In the genomic region with DNA sequence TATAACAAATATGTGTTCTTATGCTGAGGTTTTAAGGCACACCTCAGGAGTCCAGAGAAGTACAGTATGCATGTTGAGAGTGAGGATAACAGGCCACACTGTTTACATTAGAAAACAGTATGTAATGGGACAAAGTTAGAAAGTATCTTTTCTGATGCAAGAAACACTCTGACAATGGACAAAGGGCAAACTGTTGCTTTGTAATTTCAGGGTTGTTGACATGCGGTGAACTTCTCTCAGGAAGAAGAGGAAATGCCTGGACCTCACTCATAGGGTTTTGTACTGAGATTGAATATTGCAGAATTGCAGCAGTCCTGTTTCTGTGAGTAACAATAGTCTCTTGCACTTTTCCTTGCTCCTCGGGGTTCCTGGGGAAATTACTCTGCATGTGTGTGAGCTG, we compare ENCODE assay signal across 8 mouse cellular contexts. TPM values are rescaled to one million over a fixed set of nuclear protein-coding genes. Genes with fewer than 3 reads are reported as not detected.
DNase-seq lines count a peak whose midpoint lies in the region; ATAC-seq and TF ChIP-seq lines count a peak whose summit lies in the region.
"Had no signal": no experiment of that assay in that cellular context is flagged by ENCODE, and none has a peak within 500 bp of the region (broad histone marks: within the 10 kb centered on the region; RNA-seq: fewer than 3 reads in every experiment).

No protein-coding gene starts in this region.

- WGBS in hindbrain, embryonic 11.5 days, result 47% methylated on average over 2 of the region's 2 CpGs
- WGBS in macrophage (ENCODE audit: missing documents), result 3% methylated on average over 2 of the region's 2 CpGs

- no peak for TF ChIP-seq CTCF in C2C12 (IDR thresholded peaks at IDR 0.05; ENCODE audit: control insufficient read depth, insufficient read depth, insufficient read length)
- TF ChIP-seq CTCF in MEL (IDR thresholded peaks at IDR 0.05 in 2 of 3, conservative IDR thresholded peaks at IDR 0.05 in 1 of 3; ENCODE audit: control insufficient read depth in 1 of 3, insufficient read depth in 1 of 3, low read depth in 2 of 3, low read length in 3 of 3, poor library complexity in 1 of 3, severe bottlenecking in 1 of 3), result no peak

- H3ac ChIP-seq in C2C12 (ENCODE audit: control insufficient read depth, insufficient read length, low read depth), result peak overlapping the region; percentile 23

- TF ChIP-seq POLR2A in MEL (IDR thresholded peaks at IDR 0.05; ENCODE audit: control insufficient read depth in 1 of 2, insufficient read depth in 1 of 2, low read depth in 1 of 2, low read length in 2 of 2, poor library complexity in 1 of 2), result no peak

- peak overlapping the region; percentile 53 for H3K4me2 ChIP-seq in hindbrain, embryonic 11.5 days (replicated peaks; ENCODE audit: low read depth, low read length)

- H3K4me1 ChIP-seq in MEL (ENCODE audit: control insufficient read depth in 1 of 2, insufficient read depth in 2 of 2, low read length in 2 of 2), result peaks cover 0 to 4% of the 10 kb centered on the region in 2 experiments; a peak in 2 of 4 replicates
- no peaks in the 10 kb centered on the region for H3K4me1 ChIP-seq in hindbrain, embryonic 11.5 days (replicated peaks; ENCODE audit: control insufficient read depth, insufficient read depth, low read length)

- H3K79me3 ChIP-seq in C2C12 (ENCODE audit: low read depth), result no peaks in the 10 kb centered on the region

- DNase-seq in MEL (ENCODE audit: low read depth, low spot score), result peak; percentile 16
- peak; percentile 8 for DNase-seq in hindbrain, embryonic 11.5 days (ENCODE audit: low spot score)
- no peak for DNase-seq in cerebellum, postnatal 10 days
- no peak for DNase-seq in left cerebral cortex, postnatal 10 days (ENCODE audit: extremely low spot score in 1 of 2, low spot score in 2 of 2)
- no peak for DNase-seq in urinary bladder, adult 18-20 months (ENCODE audit: low spot score in 2 of 2)

- H3K79me2 ChIP-seq in C2C12 (ENCODE audit: control insufficient read depth, insufficient read depth), result peaks cover 13% of the 10 kb centered on the region
- no peaks in the 10 kb centered on the region; the same call in 1 of the 2 replicates for H3K79me2 ChIP-seq in MEL (ENCODE audit: control insufficient read depth, insufficient read depth, low read length, poor library complexity)
- H3K79me2 ChIP-seq in macrophage (ENCODE audit: inconsistent target), result no peaks in the 10 kb centered on the region

- H3K9me3 ChIP-seq in MEL (replicated peaks; ENCODE audit: insufficient read depth, low read length), result no peaks in the 10 kb centered on the region
- H3K9me3 ChIP-seq in hindbrain, embryonic 11.5 days (ENCODE audit: control insufficient read depth, low read length), result no peaks in the 10 kb centered on the region

- no peak for TF ChIP-seq RAD21 in MEL (IDR thresholded peaks at IDR 0.05; ENCODE audit: low read depth, low read length)

- no peak overlapping the region for H3K4me3 ChIP-seq in C2C12 (ENCODE audit: insufficient read depth, poor library complexity, severe bottlenecking)
- peak overlapping the region; percentile 2 to 88; a peak in 3 of 4 replicates for H3K4me3 ChIP-seq in MEL (ENCODE audit: control insufficient read depth in 1 of 2, insufficient read depth in 1 of 2, low read depth in 2 of 2, low read length in 2 of 2)
- peak overlapping the region; percentile 64 for H3K4me3 ChIP-seq in hindbrain, embryonic 11.5 days (ENCODE audit: low read depth, low read length)
- H3K4me3 ChIP-seq in macrophage (ENCODE audit: inconsistent target), result peak overlapping the region; percentile 67

- peak overlapping the region; percentile 19; the same call in 1 of the 2 replicates for H3K9ac ChIP-seq in MEL (ENCODE audit: control insufficient read depth, low read depth, low read length, poor library complexity, severe bottlenecking)
- peak overlapping the region; percentile 87; the same call in 1 of the 2 replicates for H3K9ac ChIP-seq in hindbrain, embryonic 11.5 days (ENCODE audit: low read depth, low read length)

- intact Hi-C loops in left cerebral cortex, postnatal 10 days (cut with DNase I), result no loop called here

- H3K36me3 ChIP-seq in C2C12 (ENCODE audit: control insufficient read depth, insufficient read depth) (peaks cover 3% of the 10 kb centered on the region), MEL (ENCODE audit: control insufficient read depth in 1 of 2, insufficient read depth in 2 of 2, low read length in 2 of 2) (peaks cover 0 to 14% of the 10 kb centered on the region in 2 experiments; a peak in 2 of 4 replicates), macrophage (ENCODE audit: inconsistent target) (no peaks in the 10 kb centered on the region)
- H3K36me3 ChIP-seq in hindbrain, embryonic 11.5 days (ENCODE audit: control insufficient read depth, insufficient read depth, low read length), result no peaks in the 10 kb centered on the region

- H3K27me3 ChIP-seq in C2C12 (ENCODE audit: control insufficient read depth, insufficient read depth, insufficient read length) (no peaks in the 10 kb centered on the region), MEL (ENCODE audit: control insufficient read depth in 1 of 2, insufficient read depth in 2 of 2, low read length in 2 of 2) (no peaks in the 10 kb centered on the region)
- no peaks in the 10 kb centered on the region for H3K27me3 ChIP-seq in hindbrain, embryonic 11.5 days (ENCODE audit: control insufficient read depth, insufficient read depth, low read length)

- H3K27ac ChIP-seq in MEL (ENCODE audit: control insufficient read depth, low read depth, low read length), result no peak overlapping the region
- no peak overlapping the region for H3K27ac ChIP-seq in hindbrain, embryonic 11.5 days (ENCODE audit: low read depth, low read length)
- 0 out of 2 replicates have a peak overlapping the region, but pooled peaks have one; percentile 46 for H3K27ac ChIP-seq in macrophage

- TF ChIP-seq EP300 in MEL (IDR thresholded peaks at IDR 0.05; ENCODE audit: low read depth in 1 of 2, low read length in 2 of 2), result no peak

- ATAC-seq in hindbrain, embryonic 11.5 days (ENCODE audit: low FRiP score), result no peak

TF ChIP-seq in C2C12, 6 proteins besides CTCF, POLR2A, EP300 and RAD21 (continues in another document):
- TF ChIP-seq MYOG (IDR thresholded peaks at IDR 0.05; ENCODE audit: control insufficient read depth, extremely low read depth, insufficient read length), result no peak
- no peak for TF ChIP-seq USF1 (IDR thresholded peaks at IDR 0.05; ENCODE audit: low read depth)

TF ChIP-seq in MEL, 35 proteins besides CTCF, POLR2A, EP300 and RAD21 (continues in another document):
- no peak for TF ChIP-seq HCFC1 (IDR thresholded peaks at IDR 0.05; ENCODE audit: low read depth, low read length)
- TF ChIP-seq POLR2AphosphoS2 (IDR thresholded peaks at IDR 0.05; ENCODE audit: low read length), result no peak

RNA-seq across cellular contexts. Expression of gene Zfp760, which starts 0.9 kb away (rescaled TPM):
- polyA plus RNA-seq in C2C12 (2012; fragmentation: generic; extraction: Trizol) (0.46 TPM), MEL (2012; ENCODE audit: insufficient read depth in 1 of 2, insufficient read length in 2 of 2, low read depth in 1 of 2, low replicate concordance in 2 of 2, missing spikeins in 1 of 2) (1 to 10 TPM in 1 of 2 experiments, not detected in 1; 2.5 TPM), macrophage (2018) (1.8 to 2.9 TPM (median 2.7 TPM) in 3 replicates)
- total RNA-seq in MEL (2012; rRNA removed), result 2.2 and 2.5 TPM in 2 replicates
- polyA plus RNA-seq in hindbrain, embryonic 11.5 days (2014; fragmentation: Nextera tagmentation; extraction: Ambion mirVana), result 24.1 and 24.7 TPM in 2 replicates
- total RNA-seq in macrophage (2018; cell fraction: chromatin; rRNA removed), result 10 to 100 TPM in 5 of 26 experiments, 1 to 10 TPM in 20, under 1 TPM in 1; 0.50 to 15.8 (median 4.5) TPM
- 1 to 10 TPM in 15 of 26 experiments, under 1 TPM in 11; 0.33 to 2.9 (median 1.7) TPM for total RNA-seq in macrophage (2018; cell fraction: cytosol; rRNA removed)
- 10 to 100 TPM in 4 of 26 experiments, 1 to 10 TPM in 19, under 1 TPM in 3; 0.36 to 14.1 (median 4.0) TPM for total RNA-seq in macrophage (2018; cell fraction: nucleus; rRNA removed)
- total RNA-seq in left cerebral cortex, postnatal 10 days (2021), result 1 to 10 TPM; 9.1 to 9.2 TPM

RNA-seq across cellular contexts. Expression of gene Gm10226, which starts 16.7 kb away (rescaled TPM):
- polyA plus RNA-seq in C2C12 (2012; fragmentation: generic; extraction: Trizol) (not detected), MEL (2012; ENCODE audit: insufficient read depth in 1 of 2, insufficient read length in 2 of 2, low read depth in 1 of 2, low replicate concordance in 2 of 2, missing spikeins in 1 of 2) (1 to 10 TPM in 1 of 2 experiments, not detected in 1; 1.1 TPM), macrophage (2018) (7.3 to 39.8 TPM in 2 of 3 replicates, not detected in the other)
- total RNA-seq in MEL (2012; rRNA removed), result 2.0 and 3.2 TPM in 2 replicates
- polyA plus RNA-seq in hindbrain, embryonic 11.5 days (2014; fragmentation: Nextera tagmentation; extraction: Ambion mirVana), result 13.5 TPM in 2 replicates
- total RNA-seq in macrophage (2018; cell fraction: chromatin; rRNA removed), result 10 to 100 TPM in 12 of 26 experiments, not detected in 14; 11.9 to 29.8 (median 14.3) TPM
- total RNA-seq in macrophage (2018; cell fraction: cytosol; rRNA removed), result 10 to 100 TPM in 1 of 26 experiments, 1 to 10 TPM in 18, not detected in 7; 2.9 to 10.7 (median 6.2) TPM
- 10 to 100 TPM in 3 of 26 experiments, 1 to 10 TPM in 4, not detected in 19; 6.1 to 16.8 (median 9.3) TPM for total RNA-seq in macrophage (2018; cell fraction: nucleus; rRNA removed)
- 1 to 10 TPM; 4.9 to 8.5 TPM for total RNA-seq in left cerebral cortex, postnatal 10 days (2021)
- polyA plus RNA-seq: testis, adult 2 months had no signal

RNA-seq across cellular contexts. Expression of gene Zfp229, which starts 22.2 kb away (rescaled TPM):
- polyA plus RNA-seq in C2C12 (2012; fragmentation: generic; extraction: Trizol) (0.39 TPM), MEL (2012; ENCODE audit: insufficient read depth in 1 of 2, insufficient read length in 2 of 2, low read depth in 1 of 2, low replicate concordance in 2 of 2, missing spikeins in 1 of 2) (1 to 10 TPM in 1 of 2 experiments, not detected in 1; 2.3 TPM), macrophage (2018) (1.2 to 3.1 TPM (median 2.6 TPM) in 3 replicates)
- total RNA-seq in MEL (2012; rRNA removed), result 2.6 and 2.7 TPM in 2 replicates
- polyA plus RNA-seq in hindbrain, embryonic 11.5 days (2014; fragmentation: Nextera tagmentation; extraction: Ambion mirVana), result 8.8 and 10.4 TPM in 2 replicates
- total RNA-seq in macrophage (2018; cell fraction: chromatin; rRNA removed), result 10 to 100 TPM in 2 of 26 experiments, 1 to 10 TPM in 20, under 1 TPM in 3, not detected in 1; 0.68 to 13.9 (median 4.7) TPM
- total RNA-seq in macrophage (2018; cell fraction: cytosol; rRNA removed), result 1 to 10 TPM in 21 of 26 experiments, under 1 TPM in 5; 0.43 to 3.1 (median 2.3) TPM
- total RNA-seq in macrophage (2018; cell fraction: nucleus; rRNA removed), result 1 to 10 TPM in 22 of 26 experiments, under 1 TPM in 4; 0.34 to 7.5 (median 2.8) TPM
- 1 to 10 TPM; 5.0 to 6.5 TPM for total RNA-seq in left cerebral cortex, postnatal 10 days (2021)

RNA-seq across cellular contexts. Expression of gene Zfp983, which starts 58.0 kb away (rescaled TPM):
- polyA plus RNA-seq in C2C12 (2012; fragmentation: generic; extraction: Trizol) (0.13 TPM), MEL (2012; ENCODE audit: insufficient read depth in 1 of 2, insufficient read length in 2 of 2, low read depth in 1 of 2, low replicate concordance in 2 of 2, missing spikeins in 1 of 2) (1 to 10 TPM in 1 of 2 experiments, not detected in 1; 1.0 TPM), macrophage (2018) (2.1 to 4.0 TPM (median 2.2 TPM) in 3 replicates)
- total RNA-seq in MEL (2012; rRNA removed), result 0.98 and 1.5 TPM in 2 replicates
- 9.6 and 9.9 TPM in 2 replicates for polyA plus RNA-seq in hindbrain, embryonic 11.5 days (2014; fragmentation: Nextera tagmentation; extraction: Ambion mirVana)
- 10 to 100 TPM in 9 of 26 experiments, 1 to 10 TPM in 17; 1.2 to 17.5 (median 6.8) TPM for total RNA-seq in macrophage (2018; cell fraction: chromatin; rRNA removed)
- total RNA-seq in macrophage (2018; cell fraction: cytosol; rRNA removed), result 1 to 10 TPM in 23 of 26 experiments, under 1 TPM in 3; 0.61 to 4.2 (median 2.7) TPM
- 10 to 100 TPM in 6 of 26 experiments, 1 to 10 TPM in 20; 1.2 to 28.0 (median 6.1) TPM for total RNA-seq in macrophage (2018; cell fraction: nucleus; rRNA removed)
- 10 to 100 TPM; 11.9 to 13.6 TPM for total RNA-seq in left cerebral cortex, postnatal 10 days (2021)

Comparison
In these comparisons a context has a peak if more than half of its experiments do, and no peak if none do; other contexts are left out.
1. DNase-seq: peak in MEL (single experiment) and hindbrain, embryonic 11.5 days (single experiment); none in cerebellum, postnatal 10 days (0 of 2), left cerebral cortex, postnatal 10 days (0 of 2) and urinary bladder, adult 18-20 months (0 of 2).